Mouse (Mus musculus) limb, embryonic 12.5 days (tissue): ENCODE data around the gene Nme7. TPM values are rescaled to one million over a fixed set of nuclear protein-coding genes. Genes with fewer than 3 reads are reported as not detected.

Source experiments
- ATAC-seq: fragments of 200-750 bp; cut with Nextera tagmentation; 2 replicates; pipeline ENCODE4 v1.8.0; 2017; ENCODE audit warnings: low read depth, moderate TSS enrichment; ENCODE audit not compliant: insufficient number of reproducible peaks, insufficient read depth, low FRiP score, low TSS enrichment
- H3K27ac ChIP-seq: fragments of 300-500 bp; sonication (generic); 2 replicates; pipeline ENCODE4 v1.5.1; 2016; ENCODE audit warnings: mild to moderate bottlenecking, moderate library complexity
- H3K27me3 ChIP-seq: fragments of 300-500 bp; sonication (generic); 2 replicates; pipeline ENCODE4 v1.6.1; 2016; ENCODE audit warnings: mild to moderate bottlenecking, moderate library complexity
- H3K36me3 ChIP-seq: fragments of 300-500 bp; sonication (generic); 2 replicates; pipeline ENCODE4 v1.6.1; 2016; ENCODE audit warnings: mild to moderate bottlenecking, moderate library complexity
- H3K4me1 ChIP-seq: fragments of 300-500 bp; sonication (generic); replicated peaks from 2 replicates; pipeline ENCODE4 v1.6.1; 2016
- H3K4me2 ChIP-seq: fragments of 300-500 bp; sonication (generic); 2 replicates; pipeline ENCODE4 v1.6.1; 2016; ENCODE audit warnings: mild to moderate bottlenecking, moderate library complexity
- H3K4me3 ChIP-seq: fragments of 300-500 bp; sonication (generic); replicated peaks from 2 replicates; pipeline ENCODE4 v1.5.1; 2016; ENCODE audit warnings: mild to moderate bottlenecking
- H3K9ac ChIP-seq: fragments of 300-500 bp; sonication (generic); replicated peaks from 2 replicates; pipeline ENCODE4 v1.6.1; 2016; ENCODE audit warnings: mild to moderate bottlenecking, moderate library complexity
- H3K9me3 ChIP-seq: fragments of 300-500 bp; sonication (generic); 2 replicates; pipeline ENCODE4 v1.6.1; 2016; ENCODE audit warnings: mild to moderate bottlenecking, moderate library complexity
- WGBS: fragments of 180-500 bp; shearing (Covaris S2); methylation state at CpG from one replicate; pipeline ENCODE4 v1.1.7; 2016; 5-methylcytosine and 5-hydroxymethylcytosine counted together
- polyA plus RNA-seq: library from polyadenylated mRNA; unstranded; fragments of >200 nt; fragmentation: Nextera tagmentation; extraction: Ambion mirVana; gene quantifications from 2 replicates; pipeline ENCODE4 v1.2.1, GENCODE M21; 2016

Gene Nme7
- polyA plus RNA-seq, 1 experiment from 2014 or later, result 42.3 TPM

DNA sequence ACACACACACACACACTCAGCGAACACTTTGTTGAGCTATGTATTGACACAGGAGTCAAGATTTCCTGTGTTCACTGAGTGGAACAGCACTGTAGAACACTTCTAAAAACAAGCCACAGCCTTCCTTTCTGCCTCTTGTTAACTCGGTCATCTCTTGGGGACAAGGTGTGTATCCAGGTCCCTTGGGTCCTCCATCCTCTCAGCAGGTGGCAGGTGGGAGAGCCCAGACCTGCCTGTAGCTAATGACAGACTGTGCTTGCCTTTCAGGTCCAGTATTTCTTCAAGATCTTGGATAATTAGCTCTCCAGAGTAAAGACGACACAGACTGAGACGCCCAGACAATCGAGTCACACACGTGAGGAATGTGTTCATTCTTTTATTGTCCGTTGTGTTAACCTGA is 132.8 kb downstream of the Nme7 start:
- no peak overlapping the region for H3K4me2 ChIP-seq
- no peak for ATAC-seq
- no peaks in the 10 kb centered on the region for H3K27me3 ChIP-seq
- H3K9me3 ChIP-seq, result no peaks in the 10 kb centered on the region
- H3K36me3 ChIP-seq, result peaks cover 13% of the 10 kb centered on the region; the same call in 1 of the 2 replicates
- no peak overlapping the region for H3K27ac ChIP-seq
- WGBS, result 92% methylated on average over 7 of the region's 7 CpGs
- H3K4me3 ChIP-seq, result no peak overlapping the region
- H3K4me1 ChIP-seq, result 0 out of 2 replicates have a peak, but pooled peaks cover 2% of the 10 kb centered on the region
- no peak overlapping the region for H3K9ac ChIP-seq

DNA sequence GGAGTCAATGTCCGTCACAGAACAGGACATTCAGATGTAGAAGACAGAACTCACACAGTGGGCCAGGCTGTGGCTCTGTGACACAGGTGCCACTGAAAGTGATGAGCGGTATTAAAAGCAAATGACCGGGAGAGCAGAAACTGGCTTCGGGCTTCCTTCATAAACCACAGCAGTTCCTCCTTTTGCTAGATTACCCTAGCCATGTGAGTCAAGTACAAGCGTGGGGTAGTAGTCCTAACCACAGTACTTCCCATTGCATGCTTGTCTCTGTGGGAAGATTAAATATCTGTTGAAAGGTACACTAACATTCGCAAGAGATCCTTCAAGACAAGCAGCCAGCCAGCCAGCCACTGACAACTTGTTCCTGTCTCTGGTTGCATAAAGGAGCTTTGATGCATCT is 136.3 kb downstream of the Nme7 start:
- H3K27me3 ChIP-seq, result no peaks in the 10 kb centered on the region
- H3K36me3 ChIP-seq, result peaks cover 13% of the 10 kb centered on the region; the same call in 1 of the 2 replicates
- no peak overlapping the region for H3K4me3 ChIP-seq
- H3K9me3 ChIP-seq, result no peaks in the 10 kb centered on the region
- no peak overlapping the region for H3K9ac ChIP-seq
- H3K4me1 ChIP-seq, result no peaks in the 10 kb centered on the region
- WGBS, result 87% methylated on average over 6 of the region's 6 CpGs
- H3K27ac ChIP-seq, result no peak overlapping the region
- no peak overlapping the region for H3K4me2 ChIP-seq
- no peak for ATAC-seq

DNA sequence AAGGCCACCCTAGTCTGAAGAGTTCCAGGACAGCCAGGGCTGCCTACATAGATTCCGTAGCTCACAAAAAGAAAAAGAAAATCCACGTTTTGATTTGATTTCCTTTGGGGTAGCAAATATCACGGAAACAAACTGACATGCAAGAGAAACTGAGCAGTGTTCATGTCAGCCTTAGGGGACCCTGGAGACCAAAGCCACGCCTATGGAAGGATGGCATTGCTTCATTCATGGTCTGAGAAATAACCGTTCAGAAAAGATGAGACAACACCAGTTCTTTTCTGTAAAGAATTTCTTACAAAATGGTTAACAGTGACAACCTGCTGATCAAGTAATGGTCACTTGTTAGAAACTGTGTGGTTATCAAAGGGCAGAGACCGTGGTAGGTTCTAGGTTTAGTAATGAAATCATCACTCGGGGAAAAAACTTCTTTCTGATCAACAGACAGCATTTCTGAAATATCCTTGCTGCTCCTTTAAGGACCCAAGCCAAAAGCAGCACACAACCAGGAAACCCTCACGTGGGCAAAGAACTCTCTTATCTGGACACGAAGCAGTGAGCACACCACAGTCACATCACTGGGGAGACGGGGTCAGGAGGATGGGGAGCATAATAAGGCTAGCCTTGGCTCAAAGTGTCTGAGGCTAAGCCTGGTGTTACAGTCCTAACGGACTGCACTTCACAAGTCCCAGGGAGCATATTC is 136.9 kb downstream of the Nme7 start:
- 88% methylated on average over 11 of the region's 11 CpGs for WGBS
- Histone ChIP-seq H3K36me3 (peaks cover 13% of the 10 kb centered on the region; the same call in 1 of the 2 replicates), H3K9me3 (no peaks in the 10 kb centered on the region), H3K4me2 (no peak overlapping the region), H3K4me1 (no peaks in the 10 kb centered on the region), H3K9ac (no peak overlapping the region), H3K27me3 (no peaks in the 10 kb centered on the region), H3K27ac (no peak overlapping the region), H3K4me3 (no peak overlapping the region)
- ATAC-seq, result no peak

DNA sequence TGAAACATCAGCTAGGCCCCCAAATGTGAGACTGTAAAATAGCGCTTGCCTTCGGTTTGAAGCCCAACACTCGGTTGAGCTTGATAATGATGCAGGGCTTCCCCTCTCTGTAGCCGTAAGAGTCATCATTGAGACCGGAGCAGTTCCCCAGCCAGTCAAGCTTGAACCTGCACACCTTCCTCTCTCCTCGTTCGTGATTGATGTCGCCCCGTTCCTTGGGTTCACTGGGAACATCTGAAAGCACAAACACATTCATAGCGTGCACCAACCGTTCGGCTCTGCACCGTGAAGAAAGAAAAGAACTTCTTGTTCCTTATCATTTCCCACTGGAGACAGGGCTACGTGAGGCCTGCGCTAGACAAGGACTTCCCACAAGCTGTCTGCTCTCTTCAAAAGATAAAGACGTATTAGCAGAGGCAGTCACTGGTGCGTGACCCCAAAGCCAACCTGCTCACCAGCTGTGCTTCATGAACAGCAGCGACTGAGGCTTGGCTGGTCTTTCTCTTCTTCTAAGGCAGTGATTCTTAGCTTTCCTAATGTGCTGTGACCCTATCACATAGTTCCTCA is 137.6 kb downstream of the Nme7 start:
- Histone ChIP-seq H3K9me3 (no peaks in the 10 kb centered on the region), H3K4me3 (no peak overlapping the region), H3K36me3 (peaks cover 13% of the 10 kb centered on the region; the same call in 1 of the 2 replicates), H3K9ac (no peak overlapping the region), H3K4me1 (no peaks in the 10 kb centered on the region), H3K27ac (no peak overlapping the region), H3K27me3 (no peaks in the 10 kb centered on the region), H3K4me2 (no peak overlapping the region)
- 79% methylated on average over 18 of the region's 18 CpGs for WGBS
- ATAC-seq, result no peak

DNA sequence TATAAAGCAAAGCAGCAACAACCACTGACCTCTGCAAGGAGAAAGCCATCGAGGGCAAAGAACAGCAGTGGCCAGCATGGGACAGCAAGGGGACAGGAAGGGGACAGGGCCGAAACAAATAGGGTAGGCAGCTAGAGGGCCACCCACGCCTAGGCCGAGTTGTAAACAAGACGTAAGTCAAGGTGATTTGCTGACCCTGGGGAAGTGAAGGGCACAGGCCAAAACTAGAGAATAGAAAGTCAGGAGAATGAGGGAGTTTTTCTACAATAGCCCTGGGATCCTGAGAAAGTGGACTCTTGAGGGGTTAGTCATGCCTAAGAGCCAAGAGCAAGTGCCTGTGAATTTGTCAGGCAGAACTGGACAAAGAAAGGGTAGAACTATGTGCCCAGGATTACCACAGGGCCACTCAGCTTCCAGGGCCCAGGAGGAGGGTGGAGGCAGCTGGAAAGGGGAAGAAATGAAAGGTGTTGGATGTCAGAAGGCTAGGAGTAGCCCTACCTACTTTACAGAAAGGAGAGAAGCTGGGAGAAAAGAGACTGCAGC is 141.8 kb downstream of the Nme7 start:
- Histone ChIP-seq H3K9me3 (no peaks in the 10 kb centered on the region), H3K4me3 (no peak overlapping the region), H3K27me3 (no peaks in the 10 kb centered on the region), H3K4me2 (no peak overlapping the region), H3K27ac (no peak overlapping the region), H3K4me1 (0 out of 2 replicates have a peak, but pooled peaks cover 3% of the 10 kb centered on the region), H3K36me3 (no peaks in the 10 kb centered on the region), H3K9ac (no peak overlapping the region)
- 68% methylated on average over 5 of the region's 5 CpGs for WGBS
- no peak for ATAC-seq

DNA sequence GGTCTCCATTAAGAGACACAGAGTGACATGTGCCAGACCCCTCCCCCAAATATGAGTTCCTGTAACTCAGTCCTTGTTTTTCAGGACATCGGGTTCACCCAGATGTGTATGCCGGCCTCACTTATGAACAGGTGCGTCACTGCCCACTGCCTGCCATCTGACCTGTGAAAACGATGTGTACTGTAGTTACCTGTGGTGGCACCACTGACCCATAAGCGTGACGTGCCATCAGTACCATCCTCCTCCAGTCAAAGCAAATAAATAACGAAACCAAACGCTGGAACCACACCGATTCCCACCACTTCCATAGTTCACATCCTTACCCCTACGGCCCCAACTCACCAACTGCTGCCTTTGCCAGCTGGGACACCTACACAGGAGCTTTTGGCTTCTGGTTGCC is 142.6 kb downstream of the Nme7 start:
- Histone ChIP-seq H3K4me1 (0 out of 2 replicates have a peak, but pooled peaks cover 3% of the 10 kb centered on the region), H3K4me2 (no peak overlapping the region), H3K27ac (no peak overlapping the region), H3K4me3 (no peak overlapping the region), H3K36me3 (no peaks in the 10 kb centered on the region), H3K9me3 (no peaks in the 10 kb centered on the region), H3K27me3 (no peaks in the 10 kb centered on the region), H3K9ac (no peak overlapping the region)
- WGBS, result 93% methylated on average over 10 of the region's 10 CpGs
- no peak for ATAC-seq

DNA sequence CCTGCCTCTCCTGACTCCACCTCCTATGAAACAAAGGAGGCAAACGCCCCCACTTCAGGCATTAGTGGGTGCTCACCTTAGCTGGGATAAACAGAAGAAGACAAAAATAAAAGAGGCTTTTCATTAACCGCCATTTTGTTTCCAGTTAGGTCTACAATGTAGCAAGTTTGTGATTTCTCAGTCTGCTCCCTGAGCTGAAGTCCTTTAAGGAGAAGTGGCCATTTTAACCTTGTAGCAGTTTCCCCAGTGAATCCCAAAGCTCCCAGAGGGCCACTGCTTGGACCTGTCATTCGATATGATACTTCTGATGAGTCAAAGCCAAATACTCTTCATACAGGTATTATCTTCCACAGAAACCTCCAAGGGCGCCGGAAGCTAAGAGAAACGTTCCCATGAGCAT is 143.6 kb downstream of the Nme7 start:
- ATAC-seq, result no peak

DNA sequence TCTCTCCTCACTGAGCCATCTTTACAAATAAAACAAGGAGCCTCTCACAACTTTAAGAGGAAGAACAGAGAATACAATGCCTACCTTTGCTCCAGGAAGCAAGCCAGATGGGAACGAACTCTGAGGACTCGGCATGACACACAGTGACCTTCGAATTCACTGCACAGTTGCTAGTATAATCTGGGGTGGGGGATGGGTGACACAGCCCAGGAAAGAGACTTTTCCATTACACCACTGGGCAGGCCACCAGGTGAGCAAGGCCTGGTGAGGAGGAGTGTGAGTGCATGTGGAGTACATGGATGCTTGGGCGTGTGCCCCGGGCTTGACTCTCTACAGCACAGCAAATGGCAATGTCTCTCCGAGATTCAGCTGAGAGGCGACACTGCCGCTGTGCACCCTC is 145.7 kb downstream of the Nme7 start:
- no peaks in the 10 kb centered on the region for H3K36me3 ChIP-seq
- no peak overlapping the region for H3K4me2 ChIP-seq
- peaks cover 9% of the 10 kb centered on the region for H3K4me1 ChIP-seq
- H3K9ac ChIP-seq, result no peak overlapping the region
- H3K9me3 ChIP-seq, result no peaks in the 10 kb centered on the region
- H3K27ac ChIP-seq, result no peak overlapping the region
- ATAC-seq, result no peak
- no peaks in the 10 kb centered on the region for H3K27me3 ChIP-seq
- 84% methylated on average over 8 of the region's 8 CpGs for WGBS
- no peak overlapping the region for H3K4me3 ChIP-seq

More for the DNA sequence above, 143.6 kb downstream of the Nme7 start:
- H3K27me3 ChIP-seq, result no peaks in the 10 kb centered on the region
- no peak overlapping the region for H3K4me3 ChIP-seq
- H3K9me3 ChIP-seq, result no peaks in the 10 kb centered on the region
- no peak overlapping the region for H3K9ac ChIP-seq
- H3K36me3 ChIP-seq, result no peaks in the 10 kb centered on the region
- H3K27ac ChIP-seq, result no peak overlapping the region
- no peak overlapping the region for H3K4me2 ChIP-seq
- H3K4me1 ChIP-seq, result 0 out of 2 replicates have a peak, but pooled peaks cover 3% of the 10 kb centered on the region
- 85% methylated on average over 6 of the region's 6 CpGs for WGBS

DNA sequence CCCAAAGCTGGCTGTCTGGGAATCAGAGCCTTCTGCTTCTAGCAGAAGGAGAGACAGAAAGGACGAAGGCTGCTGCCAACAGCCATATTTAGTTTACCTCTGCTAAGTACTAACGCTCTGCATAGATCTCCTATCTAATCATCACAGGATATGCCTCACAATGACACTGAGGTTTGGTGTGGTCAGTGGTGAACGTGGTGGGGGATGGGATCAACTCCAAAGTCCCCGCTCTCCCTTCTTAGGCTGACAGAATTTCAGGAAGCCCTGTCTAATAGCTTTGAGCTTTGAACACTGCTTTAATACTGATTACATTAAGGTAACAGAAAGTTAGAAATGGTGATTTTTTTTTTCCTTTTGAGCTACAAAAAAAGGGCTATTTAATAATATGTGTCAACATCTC is 146.3 kb downstream of the Nme7 start:
- Histone ChIP-seq H3K27ac (no peak overlapping the region), H3K4me1 (peaks cover 14% of the 10 kb centered on the region), H3K9me3 (no peaks in the 10 kb centered on the region), H3K4me2 (no peak overlapping the region), H3K4me3 (no peak overlapping the region), H3K27me3 (peaks cover 6% of the 10 kb centered on the region; the same call in 1 of the 2 replicates), H3K9ac (no peak overlapping the region), H3K36me3 (no peaks in the 10 kb centered on the region)
- WGBS, result 75% methylated on average over 4 of the region's 4 CpGs
- ATAC-seq, result no peak

DNA sequence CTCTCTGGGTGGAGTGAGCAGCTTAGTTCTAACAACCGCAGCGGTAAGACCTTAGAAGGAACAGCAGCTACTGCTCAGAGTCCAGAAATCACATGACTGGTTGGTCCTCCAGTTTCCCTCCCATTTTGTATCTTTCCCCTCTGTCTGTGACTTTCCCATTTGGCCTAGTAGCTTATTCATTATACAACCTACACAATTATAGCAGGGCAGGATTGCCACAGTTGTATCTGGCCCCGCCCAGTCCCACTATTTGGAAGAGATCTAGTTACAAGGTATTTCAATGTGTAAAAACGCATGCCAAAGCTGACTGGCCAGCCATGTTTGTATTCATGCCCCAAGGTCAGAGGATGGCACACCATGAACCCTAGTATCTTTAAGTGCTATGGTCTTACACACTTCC is 146.7 kb downstream of the Nme7 start:
- Histone ChIP-seq H3K9ac (no peak overlapping the region), H3K4me2 (no peak overlapping the region), H3K4me3 (no peak overlapping the region), H3K36me3 (no peaks in the 10 kb centered on the region), H3K9me3 (no peaks in the 10 kb centered on the region), H3K4me1 (peaks cover 14% of the 10 kb centered on the region), H3K27ac (no peak overlapping the region), H3K27me3 (peaks cover 8% of the 10 kb centered on the region)
- WGBS, result 82% methylated on average over 4 of the region's 4 CpGs
- ATAC-seq, result no peak

DNA sequence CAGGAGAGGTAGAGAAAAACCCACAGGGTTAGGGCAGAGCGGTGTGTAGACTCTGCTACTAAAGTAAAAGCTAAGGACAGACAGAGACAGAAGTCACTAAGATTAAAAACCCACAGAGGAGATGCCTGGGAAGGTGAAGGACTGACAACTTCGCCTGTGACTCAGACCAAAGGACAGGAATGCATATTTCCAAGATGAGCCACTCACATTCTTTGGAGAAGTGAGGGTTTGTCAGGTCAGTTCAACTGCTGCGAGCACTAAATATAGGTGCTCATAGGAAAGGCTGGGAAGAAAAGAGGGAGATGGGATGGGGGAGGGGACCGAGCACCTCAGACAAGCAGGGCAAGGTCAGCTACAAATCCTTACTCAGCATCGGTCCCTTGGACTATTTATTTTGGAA is 147.4 kb downstream of the Nme7 start:
- 90% methylated on average over 5 of the region's 5 CpGs for WGBS
- Histone ChIP-seq H3K9me3 (no peaks in the 10 kb centered on the region), H3K9ac (no peak overlapping the region), H3K4me1 (peaks cover 18% of the 10 kb centered on the region), H3K4me3 (no peak overlapping the region), H3K27ac (no peak overlapping the region), H3K27me3 (peaks cover 15% of the 10 kb centered on the region), H3K36me3 (no peaks in the 10 kb centered on the region), H3K4me2 (no peak overlapping the region)
- ATAC-seq, result no peak
